Mouse (Mus musculus) embryo, embryonic 10.5 days (tissue): ENCODE results near the gene Clcn2.
"Not testable (repeated sequence)": the region's sequence is repeated elsewhere in the genome, so short reads cannot be mapped to it uniquely, and the experiment has no call there.

Source experiments
- DNase-seq: peaks from one replicate; pipeline ENCODE4 v3.0.0-alpha.2; 2015; ENCODE audit warnings: low spot score

The Clcn2 gene

GRCm38 (mm10) chr16:20701316-20701715 is 16.2 kb downstream of the Clcn2 start:
- DNase-seq = peak; percentile 4

- peak; percentile 17 for DNase-seq
Measured at GRCm38 (mm10) chr16:20700036-20700435, 17.5 kb downstream of the Clcn2 start.

- DNase-seq = no peak
Measured at GRCm38 (mm10) chr16:20699266-20699665, 18.3 kb downstream of the Clcn2 start.

GRCm38 (mm10) chr16:20695622-20696323 is 21.8 kb downstream of the Clcn2 start:
- DNase-seq = peak; percentile 88

GRCm38 (mm10) chr16:20694781-20695180 is 22.8 kb downstream of the Clcn2 start:
- no peak for DNase-seq

GRCm38 (mm10) chr16:20693111-20693701 is 24.3 kb downstream of the Clcn2 start, which contains the start of gene Fam131a:
Fam131a (plus strand) TSS chr16:20693241.
- DNase-seq = peak; percentile 96

- peak; percentile 20 for DNase-seq
Measured at GRCm38 (mm10) chr16:20692241-20692965, 25.1 kb downstream of the Clcn2 start.

GRCm38 (mm10) chr16:20691617-20692016 is 25.9 kb downstream of the Clcn2 start:
- DNase-seq = no peak

GRCm38 (mm10) chr16:20690774-20691173 is 26.8 kb downstream of the Clcn2 start:
- peak; percentile 6 for DNase-seq

- DNase-seq = no peak
Measured at GRCm38 (mm10) chr16:20677974-20678675, 39.4 kb downstream of the Clcn2 start.

- no peak for DNase-seq
Measured at GRCm38 (mm10) chr16:20677380-20677779, 40.2 kb downstream of the Clcn2 start.

- no peak for DNase-seq
Measured at GRCm38 (mm10) chr16:20676702-20677101, 40.8 kb downstream of the Clcn2 start.

- no peak for DNase-seq
Measured at GRCm38 (mm10) chr16:20675213-20675612, 42.3 kb downstream of the Clcn2 start.

GRCm38 (mm10) chr16:20673706-20674303 is 43.7 kb downstream of the Clcn2 start:
- peak; percentile 12 for DNase-seq

GRCm38 (mm10) chr16:20672965-20673705 is 44.4 kb downstream of the Clcn2 start:
- peak; percentile 41 for DNase-seq

- DNase-seq = peak; percentile 98
Measured at GRCm38 (mm10) chr16:20672500-20672902, 45.0 kb downstream of the Clcn2 start.

GRCm38 (mm10) chr16:20671886-20672285 is 45.7 kb downstream of the Clcn2 start:
- DNase-seq = peak; percentile 30

GRCm38 (mm10) chr16:20670291-20670690 is 47.3 kb downstream of the Clcn2 start:
- no peak for DNase-seq

GRCm38 (mm10) chr16:20668013-20668412 is 49.5 kb downstream of the Clcn2 start, which contains the start of gene Eif4g1:
Eif4g1 (plus strand) TSS chr16:20668313.
- not testable (repeated sequence) for DNase-seq

GRCm38 (mm10) chr16:20657661-20658060 is 59.9 kb downstream of the Clcn2 start:
- no peak for DNase-seq

GRCm38 (mm10) chr16:20653315-20653714 is 64.2 kb downstream of the Clcn2 start:
- no peak for DNase-seq
